Mouse (Mus musculus) hindbrain, embryonic 10.5 days (tissue): Measurements from ENCODE around the gene Ttll4. TPM values are rescaled to one million over a fixed set of nuclear protein-coding genes. Genes with fewer than 3 reads are reported as not detected.

Experiments
- DNase-seq: peaks from one replicate; pipeline ENCODE4 v3.0.0-alpha.2; 2017; ENCODE audit warnings: low spot score
- H3K27ac ChIP-seq: fragments of 300-500 bp; sonication (generic); 2 replicates; pipeline ENCODE4 v1.5.1; 2016; ENCODE audit warnings: mild to moderate bottlenecking, moderate library complexity
- H3K27me3 ChIP-seq: fragments of 300-500 bp; sonication (generic); 2 replicates; pipeline ENCODE4 v1.6.1; 2016; ENCODE audit warnings: mild to moderate bottlenecking; ENCODE audit not compliant: poor library complexity, insufficient read depth, severe bottlenecking
- H3K36me3 ChIP-seq: fragments of 300-500 bp; sonication (generic); 2 replicates; pipeline ENCODE4 v1.6.1; 2016; ENCODE audit warnings: mild to moderate bottlenecking, moderate library complexity
- H3K4me1 ChIP-seq: fragments of 300-500 bp; sonication (generic); replicated peaks from 2 replicates; pipeline ENCODE4 v1.6.1; 2016; ENCODE audit warnings: mild to moderate bottlenecking
- H3K4me3 ChIP-seq: fragments of 300-500 bp; sonication (generic); 2 replicates; pipeline ENCODE4 v1.5.1; 2016; ENCODE audit warnings: mild to moderate bottlenecking, moderate library complexity
- H3K9me3 ChIP-seq: fragments of 300-500 bp; sonication (generic); 2 replicates; pipeline ENCODE4 v1.6.1; 2016; ENCODE audit warnings: mild to moderate bottlenecking, moderate library complexity
- WGBS: fragments of 180-500 bp; shearing (Covaris S2); methylation state at CpG from one replicate; pipeline ENCODE4 v1.1.7; 2016; 5-methylcytosine and 5-hydroxymethylcytosine counted together
- polyA plus RNA-seq: library from polyadenylated mRNA; unstranded; fragments of >200 nt; fragmentation: Nextera tagmentation; extraction: Ambion mirVana; gene quantifications from 2 replicates; pipeline ENCODE4 v1.2.1, GENCODE M21; 2016

Gene Ttll4
- polyA plus RNA-seq, 1 experiment from 2014 or later = 35.7 TPM

DNA sequence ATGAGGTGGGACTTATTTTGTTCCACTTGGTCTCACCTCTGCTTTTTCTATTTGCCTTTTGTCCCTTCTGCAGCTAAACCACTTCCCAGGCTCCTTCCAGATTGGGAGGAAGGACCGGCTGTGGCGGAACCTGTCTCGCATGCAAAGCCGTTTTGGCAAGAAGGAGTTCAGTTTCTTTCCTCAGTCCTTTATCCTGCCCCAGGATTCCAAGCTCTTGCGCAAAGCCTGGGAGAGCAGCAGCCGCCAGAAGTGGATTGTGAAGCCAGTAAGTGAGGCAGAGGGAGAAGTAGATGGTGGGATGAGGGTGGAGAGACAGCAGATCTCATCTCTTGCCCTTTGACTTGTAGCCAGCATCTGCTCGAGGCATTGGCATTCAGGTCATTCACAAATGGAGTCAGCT lies 25.6 kb downstream of the Ttll4 start:
- WGBS = 90% methylated on average over 7 of the region's 7 CpGs
- Histone ChIP-seq H3K4me3 (no peak overlapping the region), H3K27me3 (no peaks in the 10 kb centered on the region), H3K9me3 (no peaks in the 10 kb centered on the region), H3K27ac (no peak overlapping the region), H3K4me1 (no peaks in the 10 kb centered on the region), H3K36me3 (peaks cover 98% of the 10 kb centered on the region)
- DNase-seq = no peak

DNA sequence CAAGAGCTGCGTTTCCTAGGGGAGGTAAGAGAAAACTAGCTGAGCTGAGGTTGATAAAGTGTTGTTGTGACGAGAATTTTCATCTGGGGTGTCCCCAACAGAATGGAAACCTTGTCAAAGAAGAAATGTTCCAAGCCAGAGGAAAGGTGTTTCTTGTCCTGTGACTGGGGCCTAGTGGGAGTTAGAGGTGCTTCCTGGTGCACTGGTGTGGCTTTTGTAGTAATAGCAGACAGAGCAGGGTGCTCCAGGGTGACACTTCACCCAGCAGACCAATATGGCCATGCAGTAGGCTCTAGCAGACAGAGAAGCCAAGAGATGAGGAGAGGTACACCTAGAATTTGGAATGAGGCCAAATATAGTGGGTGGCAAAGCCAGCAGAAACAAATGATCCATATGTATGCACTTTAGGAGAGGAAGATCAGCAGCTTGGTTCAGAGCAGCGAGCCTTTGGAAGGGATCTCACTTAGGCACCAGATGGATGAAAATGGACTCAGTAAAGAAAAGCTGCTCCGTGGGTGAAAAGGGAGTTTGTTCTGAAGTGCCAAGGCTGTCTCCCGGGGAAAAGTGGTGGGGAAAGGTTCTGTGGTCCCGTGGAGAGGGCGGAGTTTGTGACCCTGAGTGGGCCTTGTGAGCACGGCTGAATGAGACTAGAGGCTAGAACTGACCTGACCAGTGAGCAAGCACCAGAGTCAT lies 32.5 kb downstream of the Ttll4 start:
- 94% methylated on average over 8 of the region's 8 CpGs for WGBS
- H3K36me3 ChIP-seq = peaks cover 96% of the 10 kb centered on the region
- H3K4me3 ChIP-seq = no peak overlapping the region
- no peaks in the 10 kb centered on the region for H3K4me1 ChIP-seq
- DNase-seq = no peak
- no peak overlapping the region for H3K27ac ChIP-seq
- H3K27me3 ChIP-seq = no peaks in the 10 kb centered on the region
- H3K9me3 ChIP-seq = no peaks in the 10 kb centered on the region

DNA sequence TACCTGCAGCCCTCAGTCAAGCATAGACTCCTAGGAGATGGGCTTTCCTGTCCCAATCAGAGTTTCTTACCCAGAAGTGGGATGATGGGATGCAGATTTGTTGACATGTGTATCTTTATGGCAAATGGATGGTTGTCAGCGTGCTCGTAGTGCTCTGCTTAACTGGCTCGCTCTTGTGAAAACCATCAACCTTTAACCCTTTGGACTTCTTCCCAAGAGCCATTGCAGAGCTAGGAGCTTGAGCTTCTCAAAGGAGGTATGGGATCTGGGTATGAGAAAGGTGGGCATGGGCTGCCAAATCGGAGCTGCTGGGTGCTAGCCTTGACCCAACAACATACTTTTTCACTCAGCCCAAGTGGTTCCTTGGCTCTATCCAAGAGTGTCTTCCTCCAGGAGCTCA lies 34.3 kb downstream of the Ttll4 start:
- H3K4me1 ChIP-seq = no peaks in the 10 kb centered on the region
- no peak overlapping the region for H3K27ac ChIP-seq
- DNase-seq = no peak
- WGBS = 98% methylated on average over 4 of the region's 4 CpGs
- H3K27me3 ChIP-seq = no peaks in the 10 kb centered on the region
- no peak overlapping the region for H3K4me3 ChIP-seq
- peaks cover 95% of the 10 kb centered on the region for H3K36me3 ChIP-seq
- H3K9me3 ChIP-seq = no peaks in the 10 kb centered on the region

DNA sequence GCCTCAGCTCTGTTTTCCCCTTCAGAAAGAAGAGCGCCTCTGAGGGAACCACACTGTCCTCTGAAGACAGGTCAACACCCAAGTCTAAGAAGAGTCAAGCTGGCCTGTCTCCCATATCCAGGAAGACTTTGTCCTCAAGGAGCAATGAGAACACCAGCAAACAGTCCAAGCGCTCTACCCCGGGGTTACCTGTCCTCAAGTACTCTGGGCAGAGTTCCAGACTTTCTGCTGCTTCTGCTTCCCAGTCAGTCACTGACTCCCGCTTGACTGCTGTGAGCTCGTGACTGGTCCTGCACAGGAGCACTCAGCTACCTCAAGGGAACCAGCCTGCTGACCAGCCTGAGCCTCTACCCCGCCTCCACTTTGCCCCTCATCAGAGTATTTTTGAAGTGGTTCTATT lies 35.9 kb downstream of the Ttll4 start:
- Histone ChIP-seq H3K27me3 (no peaks in the 10 kb centered on the region), H3K27ac (no peak overlapping the region), H3K9me3 (no peaks in the 10 kb centered on the region), H3K4me1 (no peaks in the 10 kb centered on the region), H3K4me3 (no peak overlapping the region), H3K36me3 (peaks cover 94% of the 10 kb centered on the region)
- WGBS = 95% methylated on average over 6 of the region's 6 CpGs
- no peak for DNase-seq

DNA sequence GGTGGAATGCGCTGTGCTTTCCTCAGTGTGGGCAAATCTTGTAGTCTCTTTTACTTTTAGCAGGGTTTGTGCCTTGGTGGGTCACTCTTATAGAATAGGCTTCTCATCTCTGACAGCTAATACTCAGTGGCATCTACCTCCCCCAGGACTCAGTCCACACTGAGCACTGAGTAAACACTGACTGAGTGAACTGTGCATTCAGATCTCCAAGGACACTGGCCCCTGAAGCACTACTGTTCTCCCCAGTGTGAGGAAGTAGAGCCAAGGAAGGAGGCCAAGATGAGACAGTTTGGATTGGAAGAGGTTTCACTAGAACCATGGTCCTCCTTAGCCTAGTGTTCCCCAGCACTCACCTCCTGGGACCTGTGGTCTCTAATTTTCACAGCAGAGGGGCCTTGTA lies 36.8 kb downstream of the Ttll4 start:
- Histone ChIP-seq H3K27ac (no peak overlapping the region), H3K9me3 (no peaks in the 10 kb centered on the region), H3K4me3 (no peak overlapping the region), H3K27me3 (no peaks in the 10 kb centered on the region), H3K36me3 (peaks cover 94% of the 10 kb centered on the region), H3K4me1 (no peaks in the 10 kb centered on the region)
- 95% methylated on average over 1 of the region's 1 CpGs for WGBS
- DNase-seq = no peak

DNA sequence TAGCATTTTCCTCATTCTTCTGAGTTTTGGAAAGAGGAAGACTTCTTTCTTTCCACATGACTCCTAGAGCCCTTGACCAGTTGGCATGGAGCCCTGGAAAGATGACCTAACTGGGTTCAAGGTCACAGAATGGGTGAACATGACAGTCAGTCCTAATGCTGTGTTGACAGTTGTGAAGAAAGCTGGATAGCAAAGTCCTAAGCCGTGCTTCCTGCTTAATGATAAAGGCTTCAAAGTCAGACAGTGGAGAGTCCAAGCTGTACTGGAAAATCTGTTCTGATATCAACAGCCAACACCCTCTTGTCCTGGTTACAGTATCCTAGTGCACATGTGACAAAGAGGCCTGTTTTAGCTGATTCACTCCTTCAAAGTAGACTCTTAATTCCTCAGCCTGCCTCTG lies 37.2 kb downstream of the Ttll4 start:
- peaks cover 90% of the 10 kb centered on the region for H3K36me3 ChIP-seq
- H3K9me3 ChIP-seq = no peaks in the 10 kb centered on the region
- no peak overlapping the region for H3K4me3 ChIP-seq
- no peak for DNase-seq
- whole genome bisulfite sequencing = 91% methylated on average over 1 of the region's 1 CpGs
- no peaks in the 10 kb centered on the region for H3K4me1 ChIP-seq
- H3K27me3 ChIP-seq = no peaks in the 10 kb centered on the region
- H3K27ac ChIP-seq = no peak overlapping the region

DNA sequence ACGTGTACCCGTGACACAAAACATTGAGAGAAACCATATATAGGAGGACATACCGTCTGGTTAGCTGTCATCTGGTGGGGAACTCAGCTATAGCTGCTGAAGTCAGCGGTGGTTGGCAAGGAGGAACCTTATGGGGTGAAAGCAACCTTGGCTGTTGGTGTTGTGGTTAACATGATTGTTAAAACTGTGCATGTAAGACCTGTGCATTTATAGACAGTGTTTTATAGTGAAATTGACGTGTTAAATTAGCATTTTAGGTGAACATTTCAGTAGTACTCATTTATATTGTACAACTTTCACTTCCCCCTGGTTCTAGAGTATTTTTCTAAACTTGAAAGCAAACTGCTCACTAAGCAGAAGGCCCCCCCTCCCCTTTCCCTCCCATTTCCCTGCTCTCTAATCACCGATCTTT lies 40.6 kb downstream of the Ttll4 start:
- Histone ChIP-seq H3K27me3 (no peaks in the 10 kb centered on the region), H3K4me1 (no peaks in the 10 kb centered on the region), H3K9me3 (no peaks in the 10 kb centered on the region), H3K36me3 (peaks cover 60% of the 10 kb centered on the region), H3K4me3 (no peak overlapping the region), H3K27ac (no peak overlapping the region)
- WGBS = 93% methylated on average over 6 of the region's 6 CpGs
- no peak for DNase-seq

DNA sequence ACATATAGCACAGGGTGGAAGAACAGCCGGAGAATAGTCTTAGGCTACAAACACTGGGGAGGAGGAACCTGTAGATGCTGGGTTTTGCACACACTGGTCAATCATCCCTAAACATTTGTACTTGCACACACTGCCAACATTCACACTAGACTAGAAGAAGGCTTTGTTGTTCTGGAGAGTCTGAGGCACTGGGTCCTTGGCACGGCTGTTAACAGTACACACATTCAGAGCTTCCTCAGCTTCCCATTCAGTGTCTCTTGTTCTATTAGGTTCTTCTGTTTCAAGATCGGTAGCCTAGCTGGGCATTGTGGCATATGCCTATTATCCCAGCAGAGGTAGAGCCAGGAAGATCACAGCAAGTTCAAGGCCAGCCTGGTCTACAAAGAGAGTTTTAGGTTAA lies 42.6 kb downstream of the Ttll4 start:
- Histone ChIP-seq H3K4me1 (no peaks in the 10 kb centered on the region), H3K9me3 (no peaks in the 10 kb centered on the region), H3K27ac (no peak overlapping the region), H3K27me3 (no peaks in the 10 kb centered on the region), H3K4me3 (no peak overlapping the region), H3K36me3 (peaks cover 40% of the 10 kb centered on the region)
- 90% methylated on average over 3 of the region's 3 CpGs for WGBS
- DNase-seq = no peak

DNA sequence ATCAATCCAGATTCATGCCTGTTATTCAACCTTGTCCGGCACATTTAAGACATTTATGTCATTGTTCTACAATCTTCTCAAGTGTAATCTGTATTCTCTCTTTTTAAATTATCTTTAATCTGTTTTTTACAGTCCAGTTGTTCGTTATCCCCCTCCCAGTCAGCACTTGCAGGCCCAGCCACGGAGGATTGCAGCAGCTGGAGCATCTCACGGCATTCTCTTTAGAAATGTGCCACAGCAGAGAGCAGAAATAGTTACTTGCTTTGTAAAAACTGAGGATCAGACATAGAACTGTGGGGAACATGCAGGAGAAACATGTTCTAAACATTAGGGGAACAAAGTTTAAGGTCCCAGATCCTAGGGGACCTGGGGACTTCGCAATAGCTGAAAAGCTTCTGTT lies 43.5 kb downstream of the Ttll4 start:
- DNase-seq = no peak
- WGBS = 88% methylated on average over 5 of the region's 5 CpGs
- no peaks in the 10 kb centered on the region for H3K27me3 ChIP-seq
- H3K4me3 ChIP-seq = no peak overlapping the region
- H3K36me3 ChIP-seq = peaks cover 31% of the 10 kb centered on the region
- H3K27ac ChIP-seq = no peak overlapping the region
- no peaks in the 10 kb centered on the region for H3K4me1 ChIP-seq
- no peaks in the 10 kb centered on the region for H3K9me3 ChIP-seq

DNA sequence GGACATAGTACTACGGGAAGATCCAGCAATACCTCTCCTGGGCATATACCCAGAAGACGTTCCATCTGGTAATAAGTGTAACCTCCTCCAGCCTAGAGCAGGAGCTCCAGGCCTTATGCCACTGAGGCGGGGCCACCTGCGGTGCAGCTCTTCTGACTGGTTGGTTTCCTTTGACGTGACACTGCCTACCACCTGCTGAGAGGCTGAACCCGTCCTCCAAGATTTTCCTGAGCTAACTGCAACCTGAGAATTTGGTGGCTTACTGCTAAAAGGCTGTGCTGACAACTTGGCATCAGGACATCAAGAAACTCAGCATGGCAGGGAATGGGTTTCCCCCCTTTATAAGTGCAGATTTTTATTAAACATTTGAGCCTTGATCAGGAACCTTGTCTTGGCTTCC lies 48.0 kb downstream of the Ttll4 start:
- 38% methylated on average over 6 of the region's 6 CpGs for WGBS
- Histone ChIP-seq H3K4me1 (peaks cover 22% of the 10 kb centered on the region), H3K9me3 (no peaks in the 10 kb centered on the region), H3K36me3 (no peaks in the 10 kb centered on the region), H3K27ac (no peak overlapping the region), H3K4me3 (no peak overlapping the region), H3K27me3 (peaks cover 13% of the 10 kb centered on the region; the same call in 1 of the 2 replicates)
- DNase-seq = no peak

DNA sequence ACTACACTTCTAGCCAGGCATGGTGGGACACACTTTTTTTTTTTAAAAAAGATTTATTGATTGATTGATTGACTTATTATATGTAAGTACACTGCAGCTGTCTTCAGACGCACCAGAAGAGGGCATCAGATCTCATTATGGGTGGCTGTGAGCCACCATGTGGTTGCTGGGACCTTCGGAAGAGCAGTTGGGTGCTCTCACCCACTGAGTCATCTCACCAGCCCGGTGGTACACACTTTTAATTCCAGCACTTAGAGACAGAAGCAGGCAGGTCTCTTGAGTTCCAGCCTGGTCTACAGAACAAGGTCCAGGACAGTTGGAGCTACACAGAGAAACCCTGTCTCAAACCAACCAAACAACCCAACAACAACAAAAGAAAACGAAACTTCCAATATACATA lies 50.5 kb downstream of the Ttll4 start:
- Histone ChIP-seq H3K27ac (no peak overlapping the region), H3K36me3 (no peaks in the 10 kb centered on the region), H3K27me3 (peaks cover 22% of the 10 kb centered on the region; the same call in 1 of the 2 replicates), H3K4me1 (peaks cover 22% of the 10 kb centered on the region), H3K9me3 (no peaks in the 10 kb centered on the region), H3K4me3 (no peak overlapping the region)
- no peak for DNase-seq
- WGBS = 75% methylated on average over 4 of the region's 4 CpGs

DNA sequence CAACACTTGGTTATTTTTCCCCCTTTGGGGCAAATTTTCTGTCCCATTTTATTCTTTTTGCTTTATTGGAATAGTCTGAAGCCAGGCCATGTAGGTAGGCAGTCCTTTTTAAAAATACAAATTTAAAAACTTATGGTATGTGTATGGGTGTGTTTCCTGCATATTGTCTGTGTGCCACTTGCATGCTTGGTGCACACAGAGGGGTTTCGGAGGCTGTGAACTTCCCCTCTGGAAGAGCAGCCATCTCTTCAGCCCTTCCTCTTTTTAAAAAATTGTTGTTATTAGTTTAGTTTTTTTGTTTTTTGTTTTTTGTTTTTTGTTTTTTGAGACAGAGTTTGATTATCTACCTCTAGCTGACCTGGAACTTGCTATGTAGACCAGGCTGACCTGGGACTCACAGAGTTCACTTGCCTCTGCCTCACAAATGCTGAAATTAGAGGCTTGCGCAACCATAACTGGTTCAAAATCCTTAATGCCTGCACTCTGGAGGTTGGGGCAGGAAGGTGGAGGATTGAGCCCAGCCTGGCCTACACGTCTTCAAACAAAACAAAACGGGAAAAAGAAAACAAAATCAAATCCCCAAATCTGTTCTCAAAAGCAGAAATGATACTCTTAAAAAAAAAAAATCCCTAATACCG lies 51.0 kb downstream of the Ttll4 start:
- peak overlapping the region; percentile 73 for H3K4me3 ChIP-seq
- no peaks in the 10 kb centered on the region for H3K36me3 ChIP-seq
- H3K9me3 ChIP-seq = no peaks in the 10 kb centered on the region
- peaks cover 22% of the 10 kb centered on the region for H3K4me1 ChIP-seq
- H3K27me3 ChIP-seq = peaks cover 22% of the 10 kb centered on the region; the same call in 1 of the 2 replicates
- no peak for DNase-seq
- H3K27ac ChIP-seq = peak overlapping the region; percentile 86
- WGBS = 39% methylated on average over 5 of the region's 5 CpGs

DNA sequence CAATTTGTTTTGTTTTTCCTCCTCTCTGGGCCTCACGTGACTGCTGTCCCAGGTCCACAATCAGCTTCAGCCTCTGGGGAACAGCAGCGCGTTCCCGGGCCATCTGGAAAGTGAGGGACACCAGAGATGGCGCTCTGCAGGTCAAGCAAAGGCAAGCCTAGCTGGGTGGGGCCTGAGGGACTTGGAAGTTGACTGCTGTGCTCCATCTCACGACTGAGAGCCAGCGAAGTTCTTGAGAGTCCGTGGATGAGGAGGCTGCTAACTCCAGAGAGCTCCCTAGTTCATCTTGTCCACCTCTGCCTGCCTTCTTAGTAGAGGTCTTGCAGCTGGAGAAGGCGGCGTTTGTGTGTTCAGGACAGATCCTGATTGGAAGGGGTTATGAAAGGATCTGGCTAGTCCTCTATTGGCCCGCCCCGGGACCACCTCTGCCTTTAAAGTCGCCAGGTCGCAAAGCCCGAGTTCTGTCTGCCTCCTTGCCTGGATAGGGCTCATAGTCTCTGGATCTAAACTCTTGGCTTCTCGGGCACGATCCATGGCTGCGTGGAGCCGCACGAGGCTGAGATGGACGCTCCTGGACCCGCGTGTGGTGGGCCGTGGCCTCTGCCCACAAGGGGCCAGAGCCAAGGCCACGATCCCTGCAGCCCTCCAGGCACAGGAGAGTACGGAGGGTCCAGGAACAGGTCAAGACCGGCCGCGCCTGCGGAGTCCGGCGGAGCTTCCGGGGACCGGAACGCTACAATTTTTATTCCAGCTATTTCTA lies 51.7 kb downstream of the Ttll4 start, which contains the start of gene Cyp27a1:
Cyp27a1 (plus strand) TSS at position 476 of the 760 bp plus-strand sequence.
- no peaks in the 10 kb centered on the region for H3K36me3 ChIP-seq
- peak within 1 kb of the TSS; percentile 73 for H3K4me3 ChIP-seq
- peaks cover 22% of the 10 kb centered on the region; the same call in 1 of the 2 replicates for H3K27me3 ChIP-seq
- peak; percentile 72 for DNase-seq
- WGBS = 4% methylated on average over 35 of the region's 35 CpGs
- H3K27ac ChIP-seq = peak within 1 kb of the TSS; percentile 86
- H3K9me3 ChIP-seq = no peaks in the 10 kb centered on the region
- peaks cover 22% of the 10 kb centered on the region for H3K4me1 ChIP-seq
